Mouse (Mus musculus) MEL (cell line): ENCODE results near the gene Lrit3. TPM values are rescaled to one million over a fixed set of nuclear protein-coding genes. Genes with fewer than 3 reads are reported as not detected.

ENCODE experiments used
- DNase-seq: peaks from one replicate; pipeline ENCODE4 v3.0.0; 2011; ENCODE audit warnings: low read depth, low spot score
- H3K27ac ChIP-seq: 2 replicates; pipeline ENCODE4 v1.5.1; 2012; ENCODE audit warnings: low read depth, mild to moderate bottlenecking, control low read depth, low read length, moderate library complexity; ENCODE audit not compliant: control insufficient read depth
- H3K27me3 ChIP-seq, 2 experiments: fragments of 150-350 bp in 1 of 2; sonication (generic) in 1 of 2; 2 replicates each; pipeline ENCODE4 v1.6.1; 2012; ENCODE audit warnings: low read length in 2 of 2, mild to moderate bottlenecking in 2 of 2, improper control_type of control experiment in 1 of 2, moderate library complexity in 1 of 2; ENCODE audit not compliant: insufficient read depth in 2 of 2, control insufficient read depth in 1 of 2
- H3K36me3 ChIP-seq, 2 experiments: 2 replicates each; pipeline ENCODE4 v1.6.1; 2012 to 2014; ENCODE audit warnings: low read length in 2 of 2, improper control_type of control experiment in 1 of 2, inconsistent platforms in 1 of 2, mild to moderate bottlenecking in 1 of 2; ENCODE audit not compliant: insufficient read depth in 2 of 2, control insufficient read depth in 1 of 2
- H3K4me1 ChIP-seq, 2 experiments: fragments of 150-350 bp in 1 of 2; sonication (generic) in 1 of 2; 2 replicates each; pipeline ENCODE4 v1.6.1; 2012; ENCODE audit warnings: low read length in 2 of 2, improper control_type of control experiment in 1 of 2, mild to moderate bottlenecking in 1 of 2; ENCODE audit not compliant: insufficient read depth in 2 of 2, control insufficient read depth in 1 of 2
- H3K4me3 ChIP-seq, 2 experiments: fragments of 150-350 bp in 1 of 2; sonication (generic) in 1 of 2; 2 replicates each; pipeline ENCODE4 v1.5.1; 2012; ENCODE audit warnings: low read depth in 2 of 2, low read length in 2 of 2, mild to moderate bottlenecking in 2 of 2, moderate library complexity in 2 of 2, control low read depth in 1 of 2, improper control_type of control experiment in 1 of 2; ENCODE audit not compliant: control insufficient read depth in 1 of 2, insufficient read depth in 1 of 2
- H3K79me2 ChIP-seq: 2 replicates; pipeline ENCODE4 v1.6.1; 2012; ENCODE audit warnings: mild to moderate bottlenecking, low read length, moderate library complexity; ENCODE audit not compliant: control insufficient read depth, poor library complexity, insufficient read depth
- H3K9ac ChIP-seq: 2 replicates; pipeline ENCODE4 v1.6.1; 2012; ENCODE audit warnings: low read depth, mild to moderate bottlenecking, control low read depth, low read length, moderate library complexity; ENCODE audit not compliant: control insufficient read depth, poor library complexity, severe bottlenecking
- H3K9me3 ChIP-seq: fragments of 150-350 bp; sonication (generic); replicated peaks from 2 replicates; pipeline ENCODE4 v1.6.1; 2012; ENCODE audit warnings: mild to moderate bottlenecking, low read length, improper control_type of control experiment, moderate library complexity; ENCODE audit not compliant: insufficient read depth
- BHLHE40 ChIP-seq: IDR thresholded peaks from 2 replicates; pipeline ENCODE4 v1.6.1; 2012; ENCODE audit warnings: low read depth, mild to moderate bottlenecking, inconsistent platforms, low read length, improper control_type of control experiment, borderline replicate concordance
- CHD1 ChIP-seq: IDR thresholded peaks from 2 replicates; pipeline ENCODE4 v1.6.1; 2012; ENCODE audit warnings: low read depth, mild to moderate bottlenecking, inconsistent platforms, low read length, improper control_type of control experiment
- CHD2 ChIP-seq: IDR thresholded peaks from 2 replicates; pipeline ENCODE4 v1.6.1; 2011; ENCODE audit warnings: low read length, improper control_type of control experiment
- CTCF ChIP-seq, 3 experiments: IDR thresholded peaks in 2 of 3; conservative IDR thresholded peaks in 1 of 3; 2 replicates each; pipeline ENCODE4 v1.5.1; 2011 to 2012; ENCODE audit warnings: low read length in 3 of 3, low read depth in 2 of 3, mild to moderate bottlenecking in 2 of 3, improper control_type of control experiment in 1 of 3, inconsistent platforms in 1 of 3, mixed read lengths in 1 of 3, moderate library complexity in 1 of 3; ENCODE audit not compliant: control insufficient read depth in 1 of 3, insufficient read depth in 1 of 3, poor library complexity in 1 of 3, severe bottlenecking in 1 of 3
- ELF1 ChIP-seq: IDR thresholded peaks from 2 replicates; pipeline ENCODE4 v1.6.1; 2014; ENCODE audit warnings: low read depth, mild to moderate bottlenecking, inconsistent platforms, low read length, improper control_type of control experiment, moderate library complexity
- EP300 ChIP-seq, 2 experiments: IDR thresholded peaks; 2 replicates each; pipeline ENCODE4 v1.6.1; 2011; ENCODE audit warnings: improper control_type of control experiment in 2 of 2, low read length in 2 of 2, low read depth in 1 of 2, mild to moderate bottlenecking in 1 of 2
- HCFC1 ChIP-seq: IDR thresholded peaks from 2 replicates; pipeline ENCODE4 v1.6.1; 2012; ENCODE audit warnings: low read depth, mild to moderate bottlenecking, inconsistent platforms, low read length, improper control_type of control experiment, moderate library complexity
- JUND ChIP-seq: IDR thresholded peaks from 2 replicates; pipeline ENCODE4 v1.6.1; 2011; ENCODE audit warnings: low read depth, mild to moderate bottlenecking, improper control_type of control experiment, low read length
- KAT2A ChIP-seq: conservative IDR thresholded peaks from 2 replicates; pipeline ENCODE4 v1.6.1; 2012; ENCODE audit warnings: low read depth, low read length, improper control_type of control experiment, inconsistent platforms
- MAFK ChIP-seq: IDR thresholded peaks from 2 replicates; pipeline ENCODE4 v1.6.1; 2011; ENCODE audit warnings: low read depth, mild to moderate bottlenecking, low read length, improper control_type of control experiment, borderline replicate concordance
- MAX ChIP-seq: IDR thresholded peaks from 2 replicates; pipeline ENCODE4 v1.6.1; 2011; ENCODE audit warnings: low read length, improper control_type of control experiment
- MYB ChIP-seq: IDR thresholded peaks from 2 replicates; pipeline ENCODE4 v1.6.1; 2011; ENCODE audit warnings: mild to moderate bottlenecking, low read depth, low read length, improper control_type of control experiment
- MYC ChIP-seq: IDR thresholded peaks from 2 replicates; pipeline ENCODE4 v1.6.1; 2011; ENCODE audit warnings: low read depth, mild to moderate bottlenecking, low read length, improper control_type of control experiment, moderate library complexity
- NELFE ChIP-seq: IDR thresholded peaks from 2 replicates; pipeline ENCODE4 v1.6.1; 2011; ENCODE audit warnings: low read depth, low read length, improper control_type of control experiment
- NRF1 ChIP-seq: IDR thresholded peaks from 2 replicates; pipeline ENCODE4 v1.6.1; 2014; ENCODE audit warnings: low read depth, mild to moderate bottlenecking, inconsistent platforms, low read length, improper control_type of control experiment, moderate library complexity; ENCODE audit not compliant: poor library complexity, insufficient read depth, severe bottlenecking
- POLR2A ChIP-seq, 2 experiments: IDR thresholded peaks; 2 replicates each; pipeline ENCODE4 v1.6.1; 2011 to 2012; ENCODE audit warnings: low read length in 2 of 2, mild to moderate bottlenecking in 2 of 2, control low read depth in 1 of 2, improper control_type of control experiment in 1 of 2, low read depth in 1 of 2, moderate library complexity in 1 of 2; ENCODE audit not compliant: control insufficient read depth in 1 of 2, insufficient read depth in 1 of 2, poor library complexity in 1 of 2
- RCOR1 ChIP-seq: IDR thresholded peaks from 2 replicates; pipeline ENCODE4 v1.6.1; 2012; ENCODE audit warnings: low read depth, mild to moderate bottlenecking, inconsistent platforms, low read length, improper control_type of control experiment
- TAL1 ChIP-seq: IDR thresholded peaks from 2 replicates; pipeline ENCODE4 v1.6.1; 2012; ENCODE audit warnings: mild to moderate bottlenecking, inconsistent platforms, low read length, moderate library complexity, mixed read lengths
- TBP ChIP-seq: IDR thresholded peaks from 2 replicates; pipeline ENCODE4 v1.8.0; 2011; ENCODE audit warnings: low read depth, low read length, improper control_type of control experiment
- UBTF ChIP-seq: IDR thresholded peaks from 2 replicates; pipeline ENCODE4 v1.6.1; 2012; ENCODE audit warnings: low read depth, mild to moderate bottlenecking, inconsistent platforms, low read length, improper control_type of control experiment, moderate library complexity, borderline replicate concordance; ENCODE audit not compliant: insufficient read depth
- USF1 ChIP-seq: IDR thresholded peaks from 2 replicates; pipeline ENCODE4 v1.6.1; 2014; ENCODE audit warnings: low read depth, mild to moderate bottlenecking, inconsistent platforms, low read length, improper control_type of control experiment, moderate library complexity
- ZMIZ1 ChIP-seq: IDR thresholded peaks from 2 replicates; pipeline ENCODE4 v1.6.1; 2012; ENCODE audit warnings: low read depth, mild to moderate bottlenecking, inconsistent platforms, low read length, improper control_type of control experiment, moderate library complexity
- polyA plus RNA-seq, 2 experiments: library from polyadenylated mRNA; stranded (reverse) in 1 of 2; unstranded in 1 of 2; fragments of >175 nt in 1 of 2; fragments of >200 nt in 1 of 2; gene quantifications; 2 replicates each; pipeline versions ENCODE4 v1.2.1 to v1.2.4; 2012; ENCODE audit warnings: low replicate concordance in 2 of 2, low read depth in 1 of 2; ENCODE audit not compliant: insufficient read length in 2 of 2, insufficient read depth in 1 of 2, missing spikeins in 1 of 2
- total RNA-seq: library from RNA; depleted of rRNA; stranded (reverse); fragments of 300-350 nt; gene quantifications from 2 replicates; pipeline ENCODE4 v1.2.3, GENCODE M21; 2012

Gene Lrit3
- total and polyA plus RNA-seq, 3 experiments = not detected

DNA sequence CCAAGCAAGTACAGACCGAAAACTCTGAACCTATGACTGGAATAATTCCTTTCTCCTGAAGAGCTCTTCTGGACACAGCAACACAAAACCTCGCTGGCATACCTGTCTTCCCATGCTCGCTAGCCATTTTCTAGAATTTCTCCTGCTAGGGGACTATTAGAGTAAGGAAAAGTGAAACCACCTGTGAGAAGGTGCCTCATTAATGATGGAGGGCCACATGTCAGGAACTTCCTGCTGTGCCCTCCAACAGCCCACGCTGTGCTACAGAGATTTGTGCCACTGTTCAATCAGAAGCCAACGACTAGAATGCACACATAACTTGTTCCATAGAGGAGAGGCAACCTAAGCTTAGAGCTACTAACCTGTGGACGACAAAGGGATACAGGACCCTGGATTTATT, 61.0 kb downstream of the Lrit3 start:
- Histone ChIP-seq H3K27ac (no peak overlapping the region), H3K27me3 (peaks cover 0 to 3% of the 10 kb centered on the region in 2 experiments; a peak in 3 of 4 replicates), H3K4me1 (no peaks in the 10 kb centered on the region), H3K9me3 (no peaks in the 10 kb centered on the region), H3K79me2 (no peaks in the 10 kb centered on the region), H3K36me3 (no peaks in the 10 kb centered on the region), H3K9ac (no peak overlapping the region), H3K4me3 (no peak overlapping the region)
- DNase-seq = no peak
- TF ChIP-seq MYB = no peak
- no peak for TF ChIP-seq NELFE
- no peak for TF ChIP-seq JUND
- TF ChIP-seq ZMIZ1 = no peak
- TF ChIP-seq MAFK = no peak
- no peak for TF ChIP-seq MYC
- no peak for TF ChIP-seq POLR2A (IDR thresholded peaks at IDR 0.05; ENCODE audit: control insufficient read depth in 1 of 2, insufficient read depth in 1 of 2, low read depth in 1 of 2, low read length in 2 of 2, poor library complexity in 1 of 2)
- no peak for TF ChIP-seq KAT2A

DNA sequence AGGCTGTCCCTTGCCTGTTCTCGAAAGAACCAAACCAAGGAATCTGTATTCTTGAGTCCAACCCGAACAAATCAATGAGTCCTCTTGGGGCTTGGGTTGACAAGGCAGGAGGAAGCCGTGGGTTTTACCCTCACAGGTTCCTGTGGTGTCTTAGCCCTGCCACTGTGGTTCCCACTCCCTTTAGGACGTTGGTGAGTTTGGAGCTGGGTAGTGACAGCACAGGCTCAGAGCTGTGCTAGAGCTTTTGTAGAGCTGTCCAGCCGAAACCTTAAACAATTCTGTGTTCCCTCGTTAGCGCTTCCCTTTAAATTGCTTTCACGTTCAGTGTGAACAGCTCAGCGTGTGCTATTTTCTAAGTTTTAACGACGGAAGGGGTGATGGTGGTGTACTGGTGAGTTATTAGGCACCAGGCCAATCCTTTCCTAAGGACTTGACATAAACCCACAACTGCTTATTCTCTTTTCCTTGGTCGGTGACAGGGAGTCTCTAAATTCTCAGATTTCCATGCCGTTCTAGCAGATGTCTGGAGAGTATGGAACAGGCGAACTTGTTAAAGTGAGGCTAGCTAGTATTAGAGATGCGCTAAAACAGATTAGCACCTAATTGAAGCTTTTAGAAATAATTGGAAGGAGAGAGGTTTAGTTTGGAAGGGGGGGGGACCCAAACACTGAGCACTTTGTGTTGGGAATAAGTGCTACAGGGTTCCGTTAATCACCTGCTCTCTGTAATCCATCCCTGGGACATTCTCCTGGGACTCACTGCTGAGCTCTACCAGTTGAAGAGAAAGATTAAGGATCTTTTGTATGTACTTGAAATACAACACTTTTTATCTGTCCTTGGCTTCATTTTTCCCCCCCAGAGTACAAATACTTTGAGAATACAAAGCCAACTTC, 65.3 kb downstream of the Lrit3 start:
- H3K27ac ChIP-seq = no peak overlapping the region
- H3K9ac ChIP-seq = no peak overlapping the region
- H3K9me3 ChIP-seq = no peaks in the 10 kb centered on the region
- TF ChIP-seq BHLHE40 = no peak
- no peak for TF ChIP-seq TBP
- TF ChIP-seq MAX = no peak
- no peak for TF ChIP-seq CHD2
- TF ChIP-seq RCOR1 = no peak
- no peak for TF ChIP-seq MYC
- TF ChIP-seq NRF1 = no peak
- no peak for TF ChIP-seq CHD1
- no peak for TF ChIP-seq EP300 (IDR thresholded peaks at IDR 0.05; ENCODE audit: low read depth in 1 of 2, low read length in 2 of 2)
- no peak for TF ChIP-seq ELF1
- no peak for TF ChIP-seq ZMIZ1
- TF ChIP-seq UBTF = no peak
- TF ChIP-seq TAL1 = no peak
- TF ChIP-seq USF1 = no peak
- TF ChIP-seq KAT2A = no peak
- TF ChIP-seq JUND = no peak
- no peak for TF ChIP-seq CTCF (IDR thresholded peaks at IDR 0.05 in 2 of 3, conservative IDR thresholded peaks at IDR 0.05 in 1 of 3; ENCODE audit: control insufficient read depth in 1 of 3, insufficient read depth in 1 of 3, low read depth in 2 of 3, low read length in 3 of 3, poor library complexity in 1 of 3, severe bottlenecking in 1 of 3)
- TF ChIP-seq MYB = no peak
- TF ChIP-seq HCFC1 = no peak
- H3K4me3 ChIP-seq = no peak overlapping the region
- H3K79me2 ChIP-seq = no peaks in the 10 kb centered on the region
- no peaks in the 10 kb centered on the region for H3K4me1 ChIP-seq
- no peak for DNase-seq
- H3K36me3 ChIP-seq = no peaks in the 10 kb centered on the region
- peaks cover 0 to 5% of the 10 kb centered on the region in 2 experiments for H3K27me3 ChIP-seq
